Mouse (Mus musculus) layer of hippocampus, postnatal 14 days (tissue): Measurements from ENCODE around the gene Slc37a1. TPM values are rescaled to one million over a fixed set of nuclear protein-coding genes. Genes with fewer than 3 reads are reported as not detected.

Source experiments
- DNase-seq, 2 experiments: peaks; one replicate each; pipeline ENCODE4 v3.0.0; 2021 to 2022; ENCODE audit warnings: low spot score in 2 of 2, mixed read lengths in 1 of 2
- total RNA-seq, 2 experiments: library from RNA; stranded (reverse); gene quantifications; 2 replicates each; pipeline ENCODE4 v1.2.3; 2021

The Slc37a1 gene
- total RNA-seq, 2 experiments from 2014 or later: 4.2 to 7.0 TPM

DNA sequence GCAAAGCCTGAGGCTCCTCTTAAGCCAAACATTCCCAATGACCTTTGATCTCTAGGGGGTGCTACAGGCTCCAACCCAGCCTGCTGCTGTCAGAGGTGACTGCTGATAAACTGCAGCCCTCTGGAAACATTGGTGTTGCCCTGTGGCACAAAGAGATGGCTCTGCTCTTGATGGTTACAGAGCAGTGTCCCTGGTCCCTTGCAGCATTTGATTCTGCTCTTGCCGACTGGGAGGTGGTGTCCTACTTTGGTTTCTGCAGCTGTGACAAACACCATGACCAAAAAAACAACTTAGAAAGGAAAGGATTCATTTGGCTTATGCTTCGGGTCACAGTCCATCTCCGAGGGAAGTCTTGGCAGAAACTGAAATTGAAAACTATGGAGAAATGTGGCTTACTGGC lies 104.9 kb downstream of the Slc37a1 start:
- no peak for DNase-seq

- no peak for DNase-seq
Observed at GRCm38 (mm10) chr17:31392041-31392440, 105.4 kb downstream of the Slc37a1 start.

DNA sequence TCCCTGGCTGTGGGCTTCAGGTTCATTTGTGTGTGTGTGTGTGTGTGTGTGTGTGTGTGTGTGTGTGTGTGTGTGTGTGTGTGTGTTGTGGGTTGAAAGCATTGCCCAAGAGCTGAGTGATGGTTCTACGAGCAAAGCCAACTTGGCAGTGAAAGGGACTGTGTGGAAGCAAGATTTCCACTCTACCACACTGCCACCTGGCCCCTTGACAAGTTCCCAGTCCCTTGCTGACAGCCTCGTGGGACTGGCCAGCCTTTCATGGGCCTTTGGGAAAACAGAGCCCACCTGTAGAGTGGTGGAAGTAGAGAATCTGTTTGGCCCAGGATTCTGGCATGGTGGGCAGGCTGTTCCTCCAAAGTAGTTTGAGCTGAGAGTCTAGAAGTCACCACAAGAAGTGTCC lies 107.2 kb downstream of the Slc37a1 start:
- no peak for DNase-seq

- no peak for DNase-seq
Observed at GRCm38 (mm10) chr17:31400294-31400693, 113.7 kb downstream of the Slc37a1 start.

Other genes starting within 250 kb of the Slc37a1 start
- 10 to 100 TPM; 37.4 to 40.6 TPM for gene Abcg1, start 229.1 kb upstream of the Slc37a1 start, total RNA-seq
- gene Tff3, start 157.1 kb upstream of the Slc37a1 start, total RNA-seq: not detected
- not detected for gene Tff2, start 142.5 kb upstream of the Slc37a1 start, total RNA-seq
- gene Tff1, start 121.5 kb upstream of the Slc37a1 start, total RNA-seq: not detected
- gene Tmprss3, start 87.8 kb upstream of the Slc37a1 start, total RNA-seq: under 1 TPM in 1 of 2 experiments, not detected in 1; 0.12 TPM
- gene Ubash3a, start 78.9 kb upstream of the Slc37a1 start, total RNA-seq: under 1 TPM; 0.48 to 0.86 TPM
- 10 to 100 TPM; 13.5 to 20.8 TPM for gene Rsph1, start 9.4 kb upstream of the Slc37a1 start, total RNA-seq
- gene Pde9a, start 99.4 kb downstream of the Slc37a1 start, total RNA-seq: 10 to 100 TPM; 25.9 to 28.3 TPM
- 10 to 100 TPM; 24.7 to 29.8 TPM for gene Wdr4, start 233.2 kb downstream of the Slc37a1 start, total RNA-seq
- 100 to 1,000 TPM; 319 to 320 TPM for gene Ndufv3, start 233.3 kb downstream of the Slc37a1 start, total RNA-seq